Mouse (Mus musculus) bone marrow, adult 2 months (tissue): ENCODE measurements around the gene Ablim1.

Experiments used
- CTCF ChIP-seq: fragments of 200-500 bp; IDR thresholded peaks from 2 replicates; pipeline ENCODE4 v1.5.1; 2011; ENCODE audit warnings: low read length, control low read depth; ENCODE audit not compliant: control insufficient read depth, insufficient read depth
- POLR2A ChIP-seq: fragments of 200-500 bp; IDR thresholded peaks from 2 replicates; pipeline ENCODE4 v1.6.1; 2011; ENCODE audit warnings: low read depth, mild to moderate bottlenecking, control low read depth, low read length, borderline replicate concordance; ENCODE audit not compliant: control insufficient read depth

GRCm38 (mm10) chr19:57257801-57258200, 56.9 kb downstream of the Ablim1 start:
- TF ChIP-seq POLR2A, result no peak
- TF ChIP-seq CTCF, result no peak
